Mouse (Mus musculus) forebrain, embryonic 11.5 days (tissue): ENCODE data around the gene Tmtc4. TPM values are rescaled to one million over a fixed set of nuclear protein-coding genes. Genes with fewer than 3 reads are reported as not detected.

Source experiments
- ATAC-seq: fragments of 200-750 bp; cut with Nextera tagmentation; replicated peaks from 2 replicates; pipeline ENCODE4 v1.8.0; 2017; ENCODE audit warnings: moderate TSS enrichment; ENCODE audit not compliant: low FRiP score
- DNase-seq: peaks from one replicate; pipeline ENCODE4 v3.0.0-alpha.2; 2017; ENCODE audit warnings: low spot score
- H3K27ac ChIP-seq: fragments of 300-500 bp; sonication (generic); 2 replicates; pipeline ENCODE4 v1.5.1; 2014; ENCODE audit warnings: low read depth, low read length
- H3K27me3 ChIP-seq: fragments of 300-500 bp; sonication (generic); 2 replicates; pipeline ENCODE4 v1.6.1; 2014; ENCODE audit warnings: mild to moderate bottlenecking, low read length, mixed read lengths; ENCODE audit not compliant: control insufficient read depth, insufficient read depth
- H3K36me3 ChIP-seq: fragments of 300-500 bp; sonication (generic); 2 replicates; pipeline ENCODE4 v1.6.1; 2014; ENCODE audit warnings: mild to moderate bottlenecking, low read length, moderate library complexity, mixed read lengths; ENCODE audit not compliant: control insufficient read depth, insufficient read depth
- H3K4me1 ChIP-seq: fragments of 300-500 bp; sonication (generic); replicated peaks from 2 replicates; pipeline ENCODE4 v1.6.1; 2014; ENCODE audit warnings: low read length, mixed read lengths; ENCODE audit not compliant: control insufficient read depth, insufficient read depth
- H3K4me2 ChIP-seq: fragments of 300-500 bp; sonication (generic); 2 replicates; pipeline ENCODE4 v1.6.1; 2014; ENCODE audit warnings: low read depth, mild to moderate bottlenecking, low read length, moderate library complexity, mixed read lengths; ENCODE audit not compliant: severe bottlenecking
- H3K4me3 ChIP-seq: fragments of 300-500 bp; sonication (generic); 2 replicates; pipeline ENCODE4 v1.5.1; 2014; ENCODE audit warnings: low read depth, low read length
- H3K9ac ChIP-seq: fragments of 300-500 bp; sonication (generic); 2 replicates; pipeline ENCODE4 v1.6.1; 2014; ENCODE audit warnings: low read length
- H3K9me3 ChIP-seq: fragments of 300-500 bp; sonication (generic); 2 replicates; pipeline ENCODE4 v1.6.1; 2016; ENCODE audit warnings: low read length, mixed read lengths; ENCODE audit not compliant: control insufficient read depth
- WGBS: fragments of 180-500 bp; shearing (Covaris S2); extraction: QIAGEN DNeasy Blood & Tissue Kit; methylation state at CpG from one replicate; pipeline ENCODE4 v1.1.7; 2014; 5-methylcytosine and 5-hydroxymethylcytosine counted together
- polyA plus RNA-seq: library from polyadenylated mRNA; unstranded; fragments of >200 nt; fragmentation: Nextera tagmentation; extraction: Ambion mirVana; gene quantifications from 2 replicates; pipeline ENCODE4 v1.2.1, GENCODE M21; 2014

Tmtc4 gene
- polyA plus RNA-seq, 1 experiment from 2014 or later: 37.2 TPM

GRCm38 (mm10) chr14:122869831-122870230, 114.0 kb downstream of the Tmtc4 start:
- Histone ChIP-seq H3K9ac (no peak overlapping the region), H3K4me2 (no peak overlapping the region), H3K36me3 (no peaks in the 10 kb centered on the region), H3K27me3 (peaks cover 4% of the 10 kb centered on the region; the same call in 1 of the 2 replicates), H3K27ac (no peak overlapping the region), H3K4me1 (peaks cover 5% of the 10 kb centered on the region; the same call in 1 of the 2 replicates), H3K4me3 (no peak overlapping the region), H3K9me3 (no peaks in the 10 kb centered on the region)
- ATAC-seq (no peak), DNase-seq (no peak)
- WGBS: 83% methylated on average over 6 of the region's 6 CpGs

Other genes starting within 250 kb of the Tmtc4 start
- gene Ggact, start 70.3 kb downstream of the Tmtc4 start, polyA plus RNA-seq: 5.9 and 6.5 TPM in 2 replicates